Mouse (Mus musculus): ENCODE data around the gene Gpr137c.

Gene Gpr137c

GRCm38 (mm10) chr14:45219281-45220089 lies at the start of gene Gpr137c:
TSS of gene Gpr137c (plus strand) at chr14:45219717.
- DNase-seq, result peak; percentile 98

GRCm38 (mm10) chr14:45172260-45172659 lies 47.3 kb upstream of the Gpr137c start:
- no peak for DNase-seq

GRCm38 (mm10) chr14:45175012-45175740 lies 44.3 kb upstream of the Gpr137c start:
- DNase-seq, result no peak

GRCm38 (mm10) chr14:45179186-45179585 lies 40.3 kb upstream of the Gpr137c start:
- no peak for DNase-seq

- DNase-seq, result no peak
These were observed 39.9 kb upstream of the Gpr137c start for GRCm38 (mm10) chr14:45179606-45180005.

- no peak for DNase-seq
These were observed 37.9 kb upstream of the Gpr137c start for GRCm38 (mm10) chr14:45181611-45182010.

- DNase-seq, result no peak
These were observed 28.5 kb upstream of the Gpr137c start for GRCm38 (mm10) chr14:45190999-45191398.

GRCm38 (mm10) chr14:45200607-45201006 lies 18.9 kb upstream of the Gpr137c start:
- no peak for DNase-seq

- no peak for DNase-seq
These were observed 8.8 kb upstream of the Gpr137c start for GRCm38 (mm10) chr14:45210683-45211082.

- no peak for DNase-seq
These were observed 8.1 kb upstream of the Gpr137c start for GRCm38 (mm10) chr14:45211431-45211830.

GRCm38 (mm10) chr14:45216711-45217340 lies 2.7 kb upstream of the Gpr137c start:
- no peak for DNase-seq

- no peak for DNase-seq
These were observed 1.8 kb upstream of the Gpr137c start for GRCm38 (mm10) chr14:45217693-45218092.

- DNase-seq, result peak; percentile 65
These were observed 806 bp downstream of the Gpr137c start, which contains the start of gene Txndc16 for GRCm38 (mm10) chr14:45220090-45220956. TSS of gene Txndc16 (minus strand) at chr14:45220328.

GRCm38 (mm10) chr14:45220957-45221630 lies 1.6 kb downstream of the Gpr137c start:
- no peak for DNase-seq

GRCm38 (mm10) chr14:45239042-45239441 lies 19.5 kb downstream of the Gpr137c start:
- DNase-seq, result no peak

- DNase-seq, result peak; percentile 8
These were observed 22.1 kb downstream of the Gpr137c start for GRCm38 (mm10) chr14:45241613-45242012.

- DNase-seq, result no peak
These were observed 32.1 kb downstream of the Gpr137c start for GRCm38 (mm10) chr14:45251548-45252076.

GRCm38 (mm10) chr14:45263831-45264592 lies 44.5 kb downstream of the Gpr137c start:
- no peak for DNase-seq

- DNase-seq, result no peak
These were observed 56.3 kb downstream of the Gpr137c start for GRCm38 (mm10) chr14:45275816-45276215.

GRCm38 (mm10) chr14:45282066-45282465 lies 62.5 kb downstream of the Gpr137c start:
- no peak for DNase-seq

GRCm38 (mm10) chr14:45291608-45292007 lies 72.1 kb downstream of the Gpr137c start:
- no peak for DNase-seq
